Mouse (Mus musculus): ENCODE data around the gene Ensa. TPM values are rescaled to one million over a fixed set of nuclear protein-coding genes. Genes with fewer than 3 reads are reported as not detected.

Gene Ensa
- polyA plus RNA-seq, 1 experiment from 2014 or later: 103 TPM

GRCm38 (mm10) chr3:95657711-95658110 is 32.9 kb downstream of the Ensa start:
- 94% methylated on average over 3 of the region's 3 CpGs for WGBS
- peaks cover 29% of the 10 kb centered on the region for H3K4me1 ChIP-seq (ENCODE audit: control insufficient read depth, insufficient read depth, low read length)
- no peaks in the 10 kb centered on the region for H3K9me3 ChIP-seq (ENCODE audit: control insufficient read depth, low read length)
- no peaks in the 10 kb centered on the region for H3K27me3 ChIP-seq (ENCODE audit: control insufficient read depth, insufficient read depth, low read length)
- peak overlapping the region; percentile 98; the same call in 1 of the 2 replicates for H3K9ac ChIP-seq (replicated peaks; ENCODE audit: low read length)
- H3K36me3 ChIP-seq (ENCODE audit: control insufficient read depth, insufficient read depth, low read length): peaks cover 20% of the 10 kb centered on the region
- peak overlapping the region; percentile 98 for H3K4me2 ChIP-seq (ENCODE audit: low read length)
- H3K4me3 ChIP-seq (replicated peaks; ENCODE audit: low read depth, low read length): peak overlapping the region; percentile 96
- ATAC-seq (ENCODE audit: low FRiP score, low TSS enrichment): no peak
- 0 out of 2 replicates have a peak overlapping the region, but pooled peaks have one; percentile 98 for H3K27ac ChIP-seq (replicated peaks; ENCODE audit: low read depth, low read length)
- no peak for DNase-seq

- no peaks in the 10 kb centered on the region for H3K9me3 ChIP-seq (ENCODE audit: control insufficient read depth, low read length)
- peak within 1 kb of the TSS; percentile 98 for H3K27ac ChIP-seq (replicated peaks; ENCODE audit: low read depth, low read length)
- H3K9ac ChIP-seq (replicated peaks; ENCODE audit: low read length): peak within 1 kb of the TSS; percentile 98
- peaks cover 26% of the 10 kb centered on the region for H3K36me3 ChIP-seq (ENCODE audit: control insufficient read depth, insufficient read depth, low read length)
- DNase-seq: peak; percentile 98
- peaks cover 31% of the 10 kb centered on the region for H3K4me1 ChIP-seq (ENCODE audit: control insufficient read depth, insufficient read depth, low read length)
- H3K27me3 ChIP-seq (ENCODE audit: control insufficient read depth, insufficient read depth, low read length): no peaks in the 10 kb centered on the region
- H3K4me2 ChIP-seq (ENCODE audit: low read length): peak within 1 kb of the TSS; percentile 98
- peak; percentile 96 for ATAC-seq (ENCODE audit: low FRiP score, low TSS enrichment)
- peak within 1 kb of the TSS; percentile 96 for H3K4me3 ChIP-seq (replicated peaks; ENCODE audit: low read depth, low read length)
- under 1% methylated on average over 42 of the region's 43 CpGs for WGBS
These were observed 33.6 kb downstream of the Ensa start, which contains the start of gene Mcl1 for GRCm38 (mm10) chr3:95658236-95658867. Mcl1 (plus strand) TSS chr3:95658788.

- H3K27me3 ChIP-seq (ENCODE audit: control insufficient read depth, insufficient read depth, low read length): no peaks in the 10 kb centered on the region
- H3K36me3 ChIP-seq (ENCODE audit: control insufficient read depth, insufficient read depth, low read length): peaks cover 33% of the 10 kb centered on the region
- H3K4me1 ChIP-seq (ENCODE audit: control insufficient read depth, insufficient read depth, low read length): peaks cover 31% of the 10 kb centered on the region
- peak; percentile 68 for ATAC-seq (ENCODE audit: low FRiP score, low TSS enrichment)
- WGBS: under 1% methylated on average over 113 of the region's 113 CpGs
- peak; percentile 79 for DNase-seq
- no peaks in the 10 kb centered on the region for H3K9me3 ChIP-seq (ENCODE audit: control insufficient read depth, low read length)
- peak overlapping the region; percentile 96 for H3K4me3 ChIP-seq (replicated peaks; ENCODE audit: low read depth, low read length)
- peak overlapping the region; percentile 98 for H3K4me2 ChIP-seq (ENCODE audit: low read length)
- peak overlapping the region; percentile 98 for H3K27ac ChIP-seq (replicated peaks; ENCODE audit: low read depth, low read length)
- H3K9ac ChIP-seq (replicated peaks; ENCODE audit: low read length): peak overlapping the region; percentile 98
These were observed 34.3 kb downstream of the Ensa start for GRCm38 (mm10) chr3:95658868-95659712.

- peaks cover 41% of the 10 kb centered on the region for H3K36me3 ChIP-seq (ENCODE audit: control insufficient read depth, insufficient read depth, low read length)
- DNase-seq: no peak
- H3K4me2 ChIP-seq (ENCODE audit: low read length): peak overlapping the region; percentile 98
- ATAC-seq (ENCODE audit: low FRiP score, low TSS enrichment): no peak
- H3K27ac ChIP-seq (replicated peaks; ENCODE audit: low read depth, low read length): peak overlapping the region; percentile 98
- H3K9ac ChIP-seq (replicated peaks; ENCODE audit: low read length): peak overlapping the region; percentile 98
- H3K9me3 ChIP-seq (ENCODE audit: control insufficient read depth, low read length): no peaks in the 10 kb centered on the region
- H3K4me3 ChIP-seq (replicated peaks; ENCODE audit: low read depth, low read length): peak overlapping the region; percentile 96
- 2% methylated on average over 8 of the region's 8 CpGs for WGBS
- H3K4me1 ChIP-seq (ENCODE audit: control insufficient read depth, insufficient read depth, low read length): peaks cover 31% of the 10 kb centered on the region
- H3K27me3 ChIP-seq (ENCODE audit: control insufficient read depth, insufficient read depth, low read length): no peaks in the 10 kb centered on the region
These were observed 35.2 kb downstream of the Ensa start for GRCm38 (mm10) chr3:95659948-95660347.

GRCm38 (mm10) chr3:95660788-95661478 is 36.1 kb downstream of the Ensa start:
- peak overlapping the region; percentile 96 for H3K4me3 ChIP-seq (replicated peaks; ENCODE audit: low read depth, low read length)
- no peak for DNase-seq
- H3K27me3 ChIP-seq (ENCODE audit: control insufficient read depth, insufficient read depth, low read length): no peaks in the 10 kb centered on the region
- H3K27ac ChIP-seq (replicated peaks; ENCODE audit: low read depth, low read length): no peak overlapping the region
- H3K9me3 ChIP-seq (ENCODE audit: control insufficient read depth, low read length): no peaks in the 10 kb centered on the region
- H3K4me2 ChIP-seq (ENCODE audit: low read length): peak overlapping the region; percentile 98
- H3K36me3 ChIP-seq (ENCODE audit: control insufficient read depth, insufficient read depth, low read length): peaks cover 44% of the 10 kb centered on the region
- peak overlapping the region; percentile 98 for H3K9ac ChIP-seq (replicated peaks; ENCODE audit: low read length)
- no peak for ATAC-seq (ENCODE audit: low FRiP score, low TSS enrichment)
- 68% methylated on average over 2 of the region's 2 CpGs for WGBS
- H3K4me1 ChIP-seq (ENCODE audit: control insufficient read depth, insufficient read depth, low read length): peaks cover 31% of the 10 kb centered on the region

GRCm38 (mm10) chr3:95661945-95662715 is 37.3 kb downstream of the Ensa start:
- Histone ChIP-seq H3K4me2 (ENCODE audit: low read length) (peak overlapping the region; percentile 98), H3K4me3 (replicated peaks; ENCODE audit: low read depth, low read length) (no peak overlapping the region), H3K9me3 (ENCODE audit: control insufficient read depth, low read length) (no peaks in the 10 kb centered on the region), H3K27ac (replicated peaks; ENCODE audit: low read depth, low read length) (no peak overlapping the region), H3K36me3 (ENCODE audit: control insufficient read depth, insufficient read depth, low read length) (peaks cover 44% of the 10 kb centered on the region), H3K27me3 (ENCODE audit: control insufficient read depth, insufficient read depth, low read length) (no peaks in the 10 kb centered on the region), H3K9ac (replicated peaks; ENCODE audit: low read length) (no peak overlapping the region), H3K4me1 (ENCODE audit: control insufficient read depth, insufficient read depth, low read length) (peaks cover 31% of the 10 kb centered on the region)
- DNase-seq (no peak), ATAC-seq (ENCODE audit: low FRiP score, low TSS enrichment) (no peak)
- WGBS: 66% methylated on average over 7 of the region's 7 CpGs

- Histone ChIP-seq H3K36me3 (ENCODE audit: control insufficient read depth, insufficient read depth, low read length) (peaks cover 44% of the 10 kb centered on the region), H3K9me3 (ENCODE audit: control insufficient read depth, low read length) (no peaks in the 10 kb centered on the region), H3K4me1 (ENCODE audit: control insufficient read depth, insufficient read depth, low read length) (peaks cover 27% of the 10 kb centered on the region), H3K9ac (replicated peaks; ENCODE audit: low read length) (no peak overlapping the region), H3K4me2 (ENCODE audit: low read length) (peak overlapping the region; percentile 98; the same call in 1 of the 2 replicates), H3K27ac (replicated peaks; ENCODE audit: low read depth, low read length) (no peak overlapping the region), H3K4me3 (replicated peaks; ENCODE audit: low read depth, low read length) (no peak overlapping the region), H3K27me3 (ENCODE audit: control insufficient read depth, insufficient read depth, low read length) (no peaks in the 10 kb centered on the region)
- WGBS: 84% methylated on average over 7 of the region's 7 CpGs
- ATAC-seq (ENCODE audit: low FRiP score, low TSS enrichment): no peak
- no peak for DNase-seq
These were observed 38.1 kb downstream of the Ensa start for GRCm38 (mm10) chr3:95662724-95663449.
